Mouse (Mus musculus) urinary bladder, adult 18-20 months (tissue): ENCODE results near the gene Syt2.

ENCODE experiments used
- DNase-seq, 2 experiments: peaks; one replicate each; pipeline ENCODE4 v3.0.0; 2022; ENCODE audit warnings: low spot score in 2 of 2, mixed read lengths in 2 of 2

Syt2 gene

GRCm38 (mm10) chr1:134772821-134773220, 126.3 kb downstream of the Syt2 start:
- no peak for DNase-seq

- no peak for DNase-seq
Observed at GRCm38 (mm10) chr1:134773256-134773655, 126.8 kb downstream of the Syt2 start.

- DNase-seq: no peak
Observed at GRCm38 (mm10) chr1:134774247-134774646, 127.8 kb downstream of the Syt2 start.

- no peak for DNase-seq
Observed at GRCm38 (mm10) chr1:134774728-134775287, 128.3 kb downstream of the Syt2 start.

- DNase-seq: no peak
Observed at GRCm38 (mm10) chr1:134775631-134776030, 129.2 kb downstream of the Syt2 start.

- no peak for DNase-seq
Observed at GRCm38 (mm10) chr1:134777201-134777885, 130.9 kb downstream of the Syt2 start.

- DNase-seq: no peak
Observed at GRCm38 (mm10) chr1:134777936-134778548, 131.6 kb downstream of the Syt2 start.

- no peak for DNase-seq
Observed at GRCm38 (mm10) chr1:134782797-134783196, 136.3 kb downstream of the Syt2 start.

- DNase-seq: no peak
Observed at GRCm38 (mm10) chr1:134783958-134784357, 137.5 kb downstream of the Syt2 start.

GRCm38 (mm10) chr1:134784481-134784880, 138.0 kb downstream of the Syt2 start:
- no peak for DNase-seq

- no peak for DNase-seq
Observed at GRCm38 (mm10) chr1:134784911-134785310, 138.4 kb downstream of the Syt2 start.

- DNase-seq: no peak
Observed at GRCm38 (mm10) chr1:134788096-134788495, 141.6 kb downstream of the Syt2 start.

GRCm38 (mm10) chr1:134790716-134791439, 144.4 kb downstream of the Syt2 start:
- DNase-seq: no peak

- no peak for DNase-seq
Observed at GRCm38 (mm10) chr1:134791456-134791855, 145.0 kb downstream of the Syt2 start.

- DNase-seq: no peak
Observed at GRCm38 (mm10) chr1:134796076-134796475, 149.6 kb downstream of the Syt2 start.

GRCm38 (mm10) chr1:134796536-134796935, 150.1 kb downstream of the Syt2 start:
- no peak for DNase-seq

GRCm38 (mm10) chr1:134801758-134802157, 155.3 kb downstream of the Syt2 start:
- no peak for DNase-seq

GRCm38 (mm10) chr1:134803286-134804117, 157.0 kb downstream of the Syt2 start:
- peak in 1 of 2 experiments; percentile 67 for DNase-seq

- DNase-seq: no peak
Observed at GRCm38 (mm10) chr1:134804373-134804772, 157.9 kb downstream of the Syt2 start.

GRCm38 (mm10) chr1:134805471-134805870, 159.0 kb downstream of the Syt2 start:
- DNase-seq: no peak
